Comparison of ENCODE assay signal across 8 mouse cellular contexts in genomic region chr12:102705216-102705871, GRCm38 (mm10). TPM values are rescaled to one million over a fixed set of nuclear protein-coding genes. Genes with fewer than 3 reads are reported as not detected.
DNase-seq lines count a peak whose midpoint lies in the region; ATAC-seq lines count a peak whose summit lies in the region.

No protein-coding gene starts in this region.

- H3K9ac ChIP-seq in hindbrain, embryonic 14.5 days, result peak overlapping the region; percentile 72

- H3K27ac ChIP-seq in hindbrain, embryonic 14.5 days, result peak overlapping the region; percentile 90

- H3K36me3 ChIP-seq in hindbrain, embryonic 14.5 days (replicated peaks; ENCODE audit: control insufficient read depth, insufficient read depth), result no peaks in the 10 kb centered on the region

- peak overlapping the region; percentile 80 for H3K4me2 ChIP-seq in hindbrain, embryonic 14.5 days (replicated peaks)

- peak overlapping the region; percentile 65 for H3K4me3 ChIP-seq in hindbrain, embryonic 14.5 days (replicated peaks; ENCODE audit: low read length)

- H3K4me1 ChIP-seq in hindbrain, embryonic 14.5 days (replicated peaks; ENCODE audit: control insufficient read depth, insufficient read depth, low read length), result peaks cover 26% of the 10 kb centered on the region

- H3K27me3 ChIP-seq in hindbrain, embryonic 14.5 days (ENCODE audit: control insufficient read depth, insufficient read depth, low read length), result no peaks in the 10 kb centered on the region

- peak; percentile 79 for ATAC-seq in hindbrain, embryonic 14.5 days (ENCODE audit: low FRiP score)

- 1% methylated on average over 45 of the region's 45 CpGs for WGBS in hindbrain, embryonic 14.5 days

- DNase-seq in NIH3T3 (ENCODE audit: low read depth), result peak; percentile 92
- DNase-seq in cerebellum, postnatal 14 days, result peak; percentile 95 to 98
- peak; percentile 79 to 84 for DNase-seq in frontal cortex, postnatal 25 days (ENCODE audit: low spot score in 2 of 2)
- peak; percentile 91 for DNase-seq in hindbrain, embryonic 14.5 days (ENCODE audit: low spot score)
- DNase-seq in left cerebral cortex, adult 11 months (ENCODE audit: low spot score), result peak; percentile 83
- DNase-seq in lung, postnatal 36 days, result peak; percentile 89
- peak; percentile 93 for DNase-seq in retina, embryonic 14.5 days (ENCODE audit: low spot score)
- DNase-seq in thymus, postnatal 36 days, result peak; percentile 88 to 89

- H3K9me3 ChIP-seq in hindbrain, embryonic 14.5 days (ENCODE audit: control insufficient read depth, low read length), result no peaks in the 10 kb centered on the region

RNA-seq across cellular contexts. Expression of gene Itpk1, which starts 0.6 kb away (rescaled TPM):
- 31.6 and 35.0 TPM in 2 replicates for polyA plus RNA-seq in hindbrain, embryonic 14.5 days (2014; fragmentation: Nextera tagmentation; extraction: Ambion mirVana)

RNA-seq across cellular contexts. Expression of gene Moap1, which starts 38.1 kb away (rescaled TPM):
- polyA plus RNA-seq in hindbrain, embryonic 14.5 days (2014; fragmentation: Nextera tagmentation; extraction: Ambion mirVana), result 64.6 and 67.3 TPM in 2 replicates

RNA-seq across cellular contexts. Expression of gene Tmem251, which starts 38.2 kb away (rescaled TPM):
- polyA plus RNA-seq in hindbrain, embryonic 14.5 days (2014; fragmentation: Nextera tagmentation; extraction: Ambion mirVana), result 11.9 and 12.8 TPM in 2 replicates

RNA-seq across cellular contexts. Expression of gene Gm28051, which starts 52.2 kb away (rescaled TPM):
- polyA plus RNA-seq in hindbrain, embryonic 14.5 days (2014; fragmentation: Nextera tagmentation; extraction: Ambion mirVana), result not detected in 2 replicates

RNA-seq across cellular contexts. Expression of gene Gon7, which starts 52.3 kb away (rescaled TPM):
- polyA plus RNA-seq in hindbrain, embryonic 14.5 days (2014; fragmentation: Nextera tagmentation; extraction: Ambion mirVana), result 40.2 and 45.7 TPM in 2 replicates

Comparison
In these comparisons a context has a peak if more than half of its experiments do, and no peak if none do; other contexts are left out.
1. Peak in every context shown above with its lines: DNase-seq, ATAC-seq, H3K4me3 ChIP-seq and H3K27ac ChIP-seq.